Mouse (Mus musculus): ENCODE data around the gene Ctns.

The Ctns gene

GRCm38 (mm10) chr11:73198603-73199229 is at the start of gene Ctns:
Gene Ctns, minus strand, starts transcription at chr11:73199042.
- peak; percentile 88 for DNase-seq (ENCODE audit: low spot score)

DNA sequence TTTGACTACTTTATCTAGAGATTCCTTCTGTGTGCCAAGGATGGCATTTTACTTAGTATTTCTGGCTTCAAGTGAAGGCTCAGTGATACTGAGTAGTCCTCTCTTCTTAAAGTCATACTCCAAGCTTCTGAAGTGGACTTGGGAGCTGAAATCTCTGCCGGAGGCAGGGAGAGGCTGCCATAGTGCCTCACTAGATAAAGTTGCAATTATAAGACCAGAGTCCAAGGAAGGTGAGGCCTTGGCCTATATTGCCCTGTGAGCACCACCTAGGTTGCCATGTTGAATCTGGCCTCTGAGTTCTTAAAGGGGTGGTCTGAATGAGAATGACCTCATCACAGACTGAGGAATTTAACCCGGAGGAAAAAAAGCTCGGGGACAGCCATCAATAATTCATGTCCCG is 43.9 kb upstream of the Ctns start:
- no peak for DNase-seq (ENCODE audit: low spot score)

DNA sequence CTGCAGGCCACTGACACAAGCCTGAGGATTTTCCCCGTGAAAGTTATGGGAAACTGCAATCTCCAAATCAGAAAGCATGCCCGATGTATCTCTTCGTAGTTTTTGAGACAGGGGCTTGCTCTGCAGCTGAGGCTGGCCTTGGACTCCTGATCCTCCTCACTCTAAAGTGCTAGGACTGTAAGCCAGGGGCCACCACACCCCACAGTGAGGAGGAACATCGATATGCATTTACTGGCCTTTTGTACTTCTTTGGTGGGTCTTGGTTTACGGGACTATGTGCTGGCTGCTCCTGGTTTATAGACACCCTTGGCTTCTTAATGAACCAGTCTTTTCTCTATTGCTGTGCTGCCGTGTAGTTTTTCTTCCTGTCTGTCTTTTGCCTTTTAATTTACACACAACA is 43.4 kb upstream of the Ctns start:
- no peak for DNase-seq (ENCODE audit: low spot score)

- no peak for DNase-seq (ENCODE audit: low spot score)
These were observed 37.9 kb upstream of the Ctns start for GRCm38 (mm10) chr11:73236731-73237130.

- no peak for DNase-seq (ENCODE audit: low spot score)
These were observed 37.3 kb upstream of the Ctns start for GRCm38 (mm10) chr11:73235990-73236701.

GRCm38 (mm10) chr11:73233992-73234391 is 35.1 kb upstream of the Ctns start, which contains the start of gene Trpv1:
Gene Trpv1, plus strand, starts transcription at chr11:73234292.
- no peak for DNase-seq (ENCODE audit: low spot score)

DNA sequence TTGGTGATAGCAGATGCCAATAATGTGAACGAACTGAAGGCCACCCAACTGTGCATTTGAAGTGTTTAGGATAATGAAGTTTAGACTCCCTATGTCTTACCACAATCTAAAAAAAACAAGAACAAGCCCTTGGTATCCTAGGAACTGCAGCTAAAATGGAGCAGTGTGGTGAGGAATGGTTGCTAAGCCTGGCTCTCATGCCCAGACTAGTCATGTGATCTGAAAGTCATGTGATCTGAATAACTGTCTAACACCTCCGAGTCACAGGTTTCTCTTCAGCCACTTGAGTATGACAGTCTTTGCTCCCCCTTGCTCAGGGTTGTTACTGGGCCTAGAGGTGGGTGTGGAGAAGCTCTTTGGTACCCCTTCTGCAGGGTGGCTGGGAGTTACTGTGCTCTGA is 33.7 kb upstream of the Ctns start:
- DNase-seq (ENCODE audit: low spot score), result no peak

- no peak for DNase-seq (ENCODE audit: low spot score)
These were observed 31.2 kb upstream of the Ctns start for GRCm38 (mm10) chr11:73230081-73230480.

- no peak for DNase-seq (ENCODE audit: low spot score)
These were observed 30.0 kb upstream of the Ctns start for GRCm38 (mm10) chr11:73228881-73229280.

- no peak for DNase-seq (ENCODE audit: low spot score)
These were observed 27.0 kb upstream of the Ctns start for GRCm38 (mm10) chr11:73225856-73226255.

GRCm38 (mm10) chr11:73223966-73224365 is 25.1 kb upstream of the Ctns start:
- DNase-seq (ENCODE audit: low spot score), result no peak

- no peak for DNase-seq (ENCODE audit: low spot score)
These were observed 24.0 kb upstream of the Ctns start for GRCm38 (mm10) chr11:73222846-73223245.

DNA sequence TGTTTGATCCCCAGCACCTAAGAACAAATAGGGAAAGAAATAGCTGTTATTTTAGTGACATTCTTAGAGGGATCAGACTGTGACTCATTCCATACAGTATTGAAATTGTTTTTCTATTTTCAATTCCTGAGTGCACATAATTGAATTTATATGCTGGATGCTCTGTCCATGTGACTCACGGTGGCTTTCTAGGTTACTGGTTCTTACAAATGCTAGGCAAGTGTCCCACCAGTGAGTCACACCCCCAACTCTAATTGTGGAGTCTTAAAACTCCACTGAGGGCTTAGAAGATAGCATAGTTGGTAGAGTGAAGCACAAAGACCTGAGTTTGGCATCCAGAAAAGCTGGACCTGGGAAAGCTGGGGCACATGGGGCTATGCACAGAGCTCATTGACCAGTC is 21.8 kb upstream of the Ctns start:
- no peak for DNase-seq (ENCODE audit: low spot score)

- no peak for DNase-seq (ENCODE audit: low spot score)
These were observed 20.8 kb upstream of the Ctns start for GRCm38 (mm10) chr11:73219671-73220070.

- DNase-seq (ENCODE audit: low spot score), result no peak
These were observed 15.1 kb upstream of the Ctns start for GRCm38 (mm10) chr11:73213956-73214355.

- no peak for DNase-seq (ENCODE audit: low spot score)
These were observed 8.8 kb upstream of the Ctns start for GRCm38 (mm10) chr11:73207621-73208020.

- DNase-seq (ENCODE audit: low spot score), result no peak
These were observed 6.4 kb upstream of the Ctns start for GRCm38 (mm10) chr11:73205194-73205593.

- no peak for DNase-seq (ENCODE audit: low spot score)
These were observed 5.1 kb upstream of the Ctns start for GRCm38 (mm10) chr11:73203895-73204294.

- DNase-seq (ENCODE audit: low spot score), result no peak
These were observed 2.8 kb upstream of the Ctns start for GRCm38 (mm10) chr11:73201597-73201996.

GRCm38 (mm10) chr11:73201021-73201420 is 2.2 kb upstream of the Ctns start:
- no peak for DNase-seq (ENCODE audit: low spot score)

DNA sequence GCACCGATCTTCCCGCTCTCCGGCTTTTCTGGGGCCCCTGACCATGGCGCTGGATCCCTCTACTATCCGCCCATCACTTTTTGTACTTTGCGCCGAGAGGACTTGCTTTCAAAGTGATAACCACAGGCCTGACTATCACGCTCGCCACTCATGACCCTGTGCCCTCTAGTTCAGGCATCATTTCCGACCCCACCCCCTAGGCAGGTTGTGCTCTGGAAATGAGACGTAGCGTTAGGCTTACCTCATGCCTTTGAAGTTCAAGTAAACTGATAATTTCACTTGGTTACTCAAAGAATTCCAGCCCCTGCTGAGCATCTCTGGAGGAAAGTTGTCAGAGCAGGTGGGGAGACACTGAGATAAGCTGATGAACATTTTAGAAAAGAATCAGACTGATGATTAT is 1.0 kb upstream of the Ctns start:
- DNase-seq (ENCODE audit: low spot score), result no peak

DNA sequence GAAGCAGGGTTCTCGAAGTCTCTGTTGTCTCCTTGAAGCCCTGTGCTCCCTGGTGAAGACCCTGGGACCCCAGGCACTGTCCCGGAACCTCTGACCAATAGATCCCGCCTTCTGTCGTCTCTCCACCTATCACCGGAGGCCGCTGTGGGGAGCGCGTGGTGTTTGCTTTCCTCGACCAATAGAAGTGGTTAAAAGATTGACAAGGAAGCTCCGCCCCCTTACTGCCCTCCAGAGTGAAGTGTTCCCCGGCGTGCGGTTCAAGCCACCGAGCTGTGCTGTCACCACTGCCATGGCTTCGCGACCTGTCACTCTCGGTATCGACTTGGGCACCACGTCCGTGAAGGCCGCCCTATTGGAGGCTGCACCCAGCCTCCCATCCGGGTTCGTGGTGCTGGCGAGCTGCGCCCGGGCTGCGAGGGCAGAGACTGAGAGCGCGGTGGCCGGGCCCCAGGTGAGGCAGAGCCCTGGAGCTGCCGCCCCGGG is 429 bp upstream of the Ctns start, which contains the start of gene Shpk:
Shpk (plus strand) TSS at position 231 of the 483 bp plus-strand sequence.
- peak; percentile 96 for DNase-seq (ENCODE audit: low spot score)

- DNase-seq (ENCODE audit: low spot score), result no peak
These were observed 652 bp downstream of the Ctns start for GRCm38 (mm10) chr11:73198190-73198589.

DNA sequence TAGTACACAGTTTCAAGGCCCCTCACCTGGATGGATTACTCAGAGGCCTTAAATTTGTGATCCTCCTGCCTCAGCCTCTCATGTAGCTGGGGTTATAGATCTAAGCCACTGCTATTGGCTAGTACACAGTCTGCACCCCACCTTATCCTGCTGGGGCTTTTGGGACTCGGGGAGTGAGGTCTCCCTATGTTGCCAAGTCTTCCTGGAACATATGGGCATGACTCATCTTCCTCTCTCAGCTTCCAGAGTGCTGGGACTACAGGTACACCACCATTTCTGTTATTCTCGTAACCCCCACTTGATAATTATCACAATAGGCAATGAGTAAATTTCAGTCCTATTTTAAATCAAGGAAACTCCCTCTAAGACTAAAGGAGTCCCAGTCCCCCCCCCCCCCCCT is 4.4 kb downstream of the Ctns start:
- DNase-seq (ENCODE audit: low spot score), result no peak
